Mouse (Mus musculus) kidney, adult 2 months (tissue): ENCODE results near the gene Lect2.

Source experiments
- CTCF ChIP-seq: fragments of 200-500 bp; conservative IDR thresholded peaks from 2 replicates; pipeline ENCODE4 v1.5.1; 2011; ENCODE audit warnings: low read depth, mild to moderate bottlenecking, control low read depth, low read length, moderate library complexity, mixed read lengths; ENCODE audit not compliant: insufficient read depth, insufficient read length
- POLR2A ChIP-seq: fragments of 200-500 bp; IDR thresholded peaks from one replicate; pipeline ENCODE4 v1.6.1; 2011; ENCODE audit warnings: low read depth, low read length, control low read depth

- TF ChIP-seq CTCF (no peak), POLR2A (no peak)
These were observed 2.3 kb upstream of the Lect2 start for GRCm38 (mm10) chr13:56550574-56550973.
